Mouse (Mus musculus): ENCODE measurements at regions not wholly inside any gene's neighbourhood (a gene's known extent, or its start where the extent isn't known, plus 50 kb on each side); places are given as distances from the start of the nearest gene placed in this dataset.

DNA sequence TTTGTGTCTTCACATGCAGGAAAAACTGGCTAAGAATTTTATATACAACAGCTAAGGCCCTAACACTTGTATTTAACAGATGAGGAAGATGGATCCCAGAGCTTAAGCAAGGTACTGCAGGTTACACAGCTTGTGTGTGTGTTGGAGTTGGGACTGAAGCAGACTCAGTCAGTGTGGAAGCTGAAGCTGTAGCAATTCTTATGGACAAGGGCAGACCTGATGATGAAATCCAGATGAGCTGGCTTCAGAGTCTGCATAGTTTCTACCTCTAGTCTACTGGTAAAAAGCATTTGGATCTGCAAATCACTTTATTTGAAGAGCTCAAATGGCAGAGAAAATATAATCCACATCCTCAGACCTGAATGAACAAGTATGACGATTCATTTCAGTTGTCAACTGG lies 226.7 kb downstream of the Bcl2l11 start:
- no peak overlapping the region for H3K27ac ChIP-seq
- TF ChIP-seq CTCF (IDR thresholded peaks at IDR 0.05; ENCODE audit: low read depth): no peak
- TF ChIP-seq EP300 (IDR thresholded peaks at IDR 0.05; ENCODE audit: low read depth): no peak
- 51% methylated on average over 1 of the region's 1 CpGs for WGBS (ENCODE audit: insufficient replicate concordance)

DNA sequence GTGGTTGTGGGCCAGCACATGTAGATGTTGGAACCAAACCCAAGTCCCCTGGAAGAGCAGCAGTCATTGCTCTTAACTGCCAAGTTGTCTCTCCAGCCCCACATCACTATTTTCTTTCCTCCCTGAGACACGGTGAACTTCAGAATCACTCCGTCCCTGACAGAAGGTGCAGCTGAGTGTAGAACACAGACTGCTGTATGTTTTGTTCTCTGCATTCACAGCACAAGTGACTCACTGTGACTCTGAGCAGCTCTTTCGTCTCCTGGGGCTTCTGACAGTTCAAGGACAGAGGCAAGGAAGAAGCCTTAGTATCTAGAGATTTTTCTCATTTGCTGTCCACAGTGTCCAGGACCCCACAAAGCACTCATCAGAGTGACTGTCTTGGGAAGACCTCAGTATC lies 227.6 kb downstream of the Bcl2l11 start:
- ATAC-seq (ENCODE audit: insufficient read depth) (no peak), DNase-seq (ENCODE audit: low read depth in 3 of 3, low spot score in 3 of 3) (no peak)
- Histone ChIP-seq H3K27ac (no peak overlapping the region), H3K9me3 (ENCODE audit: control insufficient read depth, low read length) (no peaks in the 10 kb centered on the region), H3K4me1 (replicated peaks; ENCODE audit: control insufficient read depth in 2 of 2, insufficient read depth in 2 of 2, low read length in 1 of 2) (no peaks in the 10 kb centered on the region), H3K4me3 (ENCODE audit: insufficient read depth in 1 of 2, low read depth in 2 of 2, low read length in 2 of 2) (no peak overlapping the region), H3K4me2 (ENCODE audit: low read depth) (no peak overlapping the region), H3K36me3 (replicated peaks; ENCODE audit: control insufficient read depth, insufficient read depth, low read depth) (no peaks in the 10 kb centered on the region), H3K9ac (replicated peaks) (no peak overlapping the region), H3K27me3 (ENCODE audit: control insufficient read depth, insufficient read depth, low read length) (no peaks in the 10 kb centered on the region)
- WGBS (ENCODE audit: insufficient replicate concordance): 60% methylated on average over 3 of the region's 3 CpGs
- TF ChIP-seq EP300 (IDR thresholded peaks at IDR 0.05; ENCODE audit: low read depth) (no peak), CTCF (IDR thresholded peaks at IDR 0.05; ENCODE audit: low read depth) (no peak)

More for the DNA sequence above, 226.7 kb downstream of the Bcl2l11 start:
- Histone ChIP-seq H3K4me1 (replicated peaks; ENCODE audit: control insufficient read depth in 2 of 2, insufficient read depth in 2 of 2, low read length in 1 of 2) (no peaks in the 10 kb centered on the region), H3K27me3 (ENCODE audit: control insufficient read depth, insufficient read depth, low read length) (no peaks in the 10 kb centered on the region), H3K9me3 (ENCODE audit: control insufficient read depth, low read length) (no peaks in the 10 kb centered on the region), H3K9ac (replicated peaks) (no peak overlapping the region), H3K4me3 (ENCODE audit: insufficient read depth in 1 of 2, low read depth in 2 of 2, low read length in 2 of 2) (no peak overlapping the region), H3K4me2 (ENCODE audit: low read depth) (no peak overlapping the region), H3K36me3 (replicated peaks; ENCODE audit: control insufficient read depth, insufficient read depth, low read depth) (no peaks in the 10 kb centered on the region)
- DNase-seq (ENCODE audit: low read depth in 3 of 3, low spot score in 3 of 3): no peak
- ATAC-seq (ENCODE audit: insufficient read depth): no peak

DNA sequence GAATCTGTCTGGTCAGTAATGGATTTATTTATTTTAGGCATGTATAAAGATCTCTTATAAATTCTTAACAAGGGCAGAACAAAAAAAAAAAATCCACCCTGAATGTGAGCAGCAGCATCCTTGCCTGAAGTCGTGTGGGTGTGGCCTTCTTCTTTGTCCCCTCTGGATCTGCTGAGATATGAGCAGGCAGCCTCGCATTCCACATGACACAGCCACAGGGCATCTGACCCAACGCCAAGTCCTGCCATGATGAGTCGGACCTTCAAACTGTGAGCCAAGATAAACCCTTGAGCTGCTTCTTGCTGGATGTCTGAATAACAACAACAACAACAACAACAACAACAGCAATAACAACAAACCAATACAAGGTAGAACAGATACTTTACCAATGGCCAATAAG lies 230.5 kb downstream of the Bcl2l11 start:
- no peaks in the 10 kb centered on the region for H3K36me3 ChIP-seq (replicated peaks; ENCODE audit: control insufficient read depth, insufficient read depth, low read depth)
- no peaks in the 10 kb centered on the region for H3K27me3 ChIP-seq (ENCODE audit: control insufficient read depth, insufficient read depth, low read length)
- DNase-seq (ENCODE audit: low read depth in 3 of 3, low spot score in 3 of 3): no peak
- WGBS (ENCODE audit: insufficient replicate concordance): 62% methylated on average over 4 of the region's 4 CpGs
- H3K27ac ChIP-seq: no peak overlapping the region
- no peak overlapping the region for H3K9ac ChIP-seq (replicated peaks)
- no peak overlapping the region for H3K4me2 ChIP-seq (ENCODE audit: low read depth)
- H3K9me3 ChIP-seq (ENCODE audit: control insufficient read depth, low read length): no peaks in the 10 kb centered on the region
- no peak for ATAC-seq (ENCODE audit: insufficient read depth)
- TF ChIP-seq EP300 (IDR thresholded peaks at IDR 0.05; ENCODE audit: low read depth) (no peak), CTCF (IDR thresholded peaks at IDR 0.05; ENCODE audit: low read depth) (no peak)
- no peaks in the 10 kb centered on the region for H3K4me1 ChIP-seq (replicated peaks; ENCODE audit: control insufficient read depth in 2 of 2, insufficient read depth in 2 of 2, low read length in 1 of 2)
- no peak overlapping the region for H3K4me3 ChIP-seq (ENCODE audit: insufficient read depth in 1 of 2, low read depth in 2 of 2, low read length in 2 of 2)

DNA sequence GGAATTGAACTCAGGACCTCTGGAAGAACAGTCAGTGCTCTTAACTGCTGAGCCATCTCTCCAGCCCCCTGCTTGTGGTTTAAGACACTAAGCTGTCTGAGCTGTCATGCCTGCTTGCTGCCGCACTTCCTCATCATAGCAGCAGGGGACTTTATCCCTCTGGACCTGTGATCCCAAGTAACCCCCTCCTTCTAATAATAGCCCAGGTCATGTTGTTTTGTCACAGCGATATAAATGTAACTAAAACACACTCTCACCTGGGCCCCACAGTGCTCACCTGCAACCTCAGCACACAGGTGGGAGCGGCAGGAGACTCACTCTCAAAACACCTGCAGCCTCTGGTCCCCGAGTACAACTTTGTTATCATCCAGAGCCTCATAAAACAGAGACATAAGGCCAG lies 231.9 kb upstream of the Spdye4c start:
- H3K4me1 ChIP-seq (replicated peaks; ENCODE audit: control insufficient read depth in 2 of 2, insufficient read depth in 2 of 2, low read length in 1 of 2): no peaks in the 10 kb centered on the region
- DNase-seq (ENCODE audit: low read depth in 3 of 3, low spot score in 3 of 3): no peak
- H3K27me3 ChIP-seq (ENCODE audit: control insufficient read depth, insufficient read depth, low read length): no peaks in the 10 kb centered on the region
- WGBS (ENCODE audit: insufficient replicate concordance): 44% methylated on average over 4 of the region's 4 CpGs
- no peaks in the 10 kb centered on the region for H3K36me3 ChIP-seq (replicated peaks; ENCODE audit: control insufficient read depth, insufficient read depth, low read depth)
- no peak for TF ChIP-seq EP300 (IDR thresholded peaks at IDR 0.05; ENCODE audit: low read depth)
- no peak for TF ChIP-seq CTCF (IDR thresholded peaks at IDR 0.05; ENCODE audit: low read depth)
- no peak overlapping the region for H3K9ac ChIP-seq (replicated peaks)
- no peak for ATAC-seq (ENCODE audit: insufficient read depth)
- no peaks in the 10 kb centered on the region for H3K9me3 ChIP-seq (ENCODE audit: control insufficient read depth, low read length)
- no peak overlapping the region for H3K27ac ChIP-seq
- no peak overlapping the region for H3K4me3 ChIP-seq (ENCODE audit: insufficient read depth in 1 of 2, low read depth in 2 of 2, low read length in 2 of 2)
- H3K4me2 ChIP-seq (ENCODE audit: low read depth): no peak overlapping the region

DNA sequence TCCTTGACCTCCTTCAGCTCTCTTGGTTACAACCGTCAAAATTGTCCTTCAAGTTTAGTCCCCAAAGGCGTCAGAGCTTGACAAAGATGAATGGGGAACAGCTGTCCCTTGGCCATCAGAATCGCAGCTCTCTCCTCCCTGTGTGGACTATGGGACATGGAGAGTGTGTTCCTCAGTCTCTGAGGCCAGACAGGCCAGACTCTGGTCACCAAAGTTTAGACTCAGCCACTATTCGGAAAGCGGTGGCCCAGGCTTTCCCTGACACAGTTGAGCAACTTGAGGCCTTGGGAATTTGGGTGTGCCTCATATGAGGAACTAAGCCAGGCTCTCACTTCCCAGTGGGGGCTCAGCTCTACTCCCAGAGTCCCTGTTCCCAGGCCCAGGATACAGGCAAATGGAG lies 230.5 kb upstream of the Spdye4c start:
- Histone ChIP-seq H3K27me3 (ENCODE audit: control insufficient read depth, insufficient read depth, low read length) (no peaks in the 10 kb centered on the region), H3K4me2 (ENCODE audit: low read depth) (no peak overlapping the region), H3K4me1 (replicated peaks; ENCODE audit: control insufficient read depth in 2 of 2, insufficient read depth in 2 of 2, low read length in 1 of 2) (peaks cover 0 to 6% of the 10 kb centered on the region in 2 experiments; a peak in 1 of 4 replicates), H3K36me3 (replicated peaks; ENCODE audit: control insufficient read depth, insufficient read depth, low read depth) (no peaks in the 10 kb centered on the region), H3K27ac (no peak overlapping the region), H3K4me3 (ENCODE audit: insufficient read depth in 1 of 2, low read depth in 2 of 2, low read length in 2 of 2) (no peak overlapping the region), H3K9ac (replicated peaks) (no peak overlapping the region), H3K9me3 (ENCODE audit: control insufficient read depth, low read length) (no peaks in the 10 kb centered on the region)
- DNase-seq (ENCODE audit: low read depth in 3 of 3, low spot score in 3 of 3) (no peak), ATAC-seq (ENCODE audit: insufficient read depth) (no peak)
- 51% methylated on average over 5 of the region's 5 CpGs for WGBS (ENCODE audit: insufficient replicate concordance)
- TF ChIP-seq CTCF (IDR thresholded peaks at IDR 0.05; ENCODE audit: low read depth) (no peak), EP300 (IDR thresholded peaks at IDR 0.05; ENCODE audit: low read depth) (no peak)

Measured in liver, embryonic 14.5 days (tissue).